Mouse (Mus musculus) hindlimb bud, embryonic 11.5 days (tissue): ENCODE results near the gene Gm17660.
"Not testable (repeated sequence)": the region's sequence is repeated elsewhere in the genome, so short reads cannot be mapped to it uniquely, and the experiment has no call there.

Source experiments
- DNase-seq: peaks from one replicate; pipeline ENCODE4 v3.0.0-alpha.2; 2012; ENCODE audit warnings: low read depth, low spot score; ENCODE audit errors: extremely low spot score

Gm17660 gene

DNA sequence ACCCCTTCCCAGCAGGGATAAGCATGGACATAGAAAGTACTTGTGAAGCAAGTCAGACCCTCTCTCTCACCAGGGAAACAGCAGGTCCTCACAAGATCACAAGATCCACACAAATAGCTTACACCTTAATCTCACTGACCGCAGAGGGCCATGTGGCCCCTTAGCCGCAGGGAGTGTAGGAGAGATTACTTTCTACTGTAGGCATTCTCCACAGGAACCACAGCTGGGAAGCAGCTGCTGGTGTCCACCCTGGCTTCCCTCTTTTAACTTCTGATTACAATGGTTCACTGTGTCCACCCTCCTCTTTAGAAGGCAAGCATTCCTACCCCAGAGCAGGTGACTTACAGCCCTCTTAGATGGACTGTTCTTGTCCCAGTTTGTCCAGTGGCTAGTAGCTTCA, 33.7 kb downstream of the Gm17660 start:
- DNase-seq = no peak

GRCm38 (mm10) chr5:104042906-104043305, 34.5 kb downstream of the Gm17660 start:
- no peak for DNase-seq

- DNase-seq = no peak
Measured at GRCm38 (mm10) chr5:104039154-104039932, 38.1 kb downstream of the Gm17660 start.

GRCm38 (mm10) chr5:104036686-104037085, 40.7 kb downstream of the Gm17660 start:
- no peak for DNase-seq

- DNase-seq = no peak
Measured at GRCm38 (mm10) chr5:104035824-104036223, 41.6 kb downstream of the Gm17660 start.

DNA sequence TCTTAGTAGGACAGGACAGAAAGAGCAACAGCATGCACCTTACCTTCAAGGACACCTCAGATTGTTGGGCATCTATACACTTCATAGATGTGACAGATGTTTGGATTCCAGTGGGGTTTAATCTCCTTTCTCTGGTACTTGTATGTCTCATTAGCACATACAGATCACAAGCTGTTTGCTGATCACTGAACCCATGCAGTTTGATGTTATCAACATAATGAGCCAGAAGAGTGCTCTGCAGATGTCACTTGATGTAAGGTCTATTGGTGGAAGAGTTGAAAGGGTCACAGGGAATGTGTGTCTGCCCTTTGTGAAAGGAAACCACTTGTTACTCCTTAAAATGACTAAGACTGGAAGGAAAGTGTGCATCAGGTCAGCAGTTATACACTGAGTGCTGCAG, 42.3 kb downstream of the Gm17660 start:
- no peak for DNase-seq

DNA sequence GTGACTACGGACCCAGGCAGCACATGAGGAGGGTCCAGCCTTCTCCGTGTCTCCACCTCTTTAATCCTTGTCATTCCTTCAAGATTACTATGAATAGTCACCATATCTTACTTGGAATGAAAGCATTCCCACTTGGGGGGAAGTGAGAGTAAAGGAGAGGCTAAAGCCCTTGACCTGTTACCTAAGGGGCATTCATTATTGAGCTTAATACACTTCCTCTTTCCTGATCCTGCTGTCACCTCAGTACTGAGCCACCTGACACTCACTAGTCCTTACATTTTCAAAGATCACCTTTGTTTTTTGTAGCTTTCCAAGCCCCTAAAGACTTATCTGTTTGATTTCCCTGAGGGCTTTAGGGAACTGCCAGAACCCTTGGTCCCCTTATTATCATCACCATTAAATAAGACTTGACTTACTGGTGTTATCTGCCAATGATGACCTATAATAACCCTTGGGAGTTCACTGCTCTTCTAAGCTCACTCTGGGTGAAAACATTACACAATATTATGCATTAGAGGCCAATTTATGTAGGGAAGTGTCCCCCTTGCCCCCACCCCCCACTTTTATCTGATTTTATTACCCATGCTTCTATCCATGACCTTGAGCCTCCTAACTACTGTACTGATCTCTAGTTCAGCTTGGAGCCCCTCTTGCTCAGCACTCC, 44.8 kb downstream of the Gm17660 start:
- DNase-seq = no peak

DNA sequence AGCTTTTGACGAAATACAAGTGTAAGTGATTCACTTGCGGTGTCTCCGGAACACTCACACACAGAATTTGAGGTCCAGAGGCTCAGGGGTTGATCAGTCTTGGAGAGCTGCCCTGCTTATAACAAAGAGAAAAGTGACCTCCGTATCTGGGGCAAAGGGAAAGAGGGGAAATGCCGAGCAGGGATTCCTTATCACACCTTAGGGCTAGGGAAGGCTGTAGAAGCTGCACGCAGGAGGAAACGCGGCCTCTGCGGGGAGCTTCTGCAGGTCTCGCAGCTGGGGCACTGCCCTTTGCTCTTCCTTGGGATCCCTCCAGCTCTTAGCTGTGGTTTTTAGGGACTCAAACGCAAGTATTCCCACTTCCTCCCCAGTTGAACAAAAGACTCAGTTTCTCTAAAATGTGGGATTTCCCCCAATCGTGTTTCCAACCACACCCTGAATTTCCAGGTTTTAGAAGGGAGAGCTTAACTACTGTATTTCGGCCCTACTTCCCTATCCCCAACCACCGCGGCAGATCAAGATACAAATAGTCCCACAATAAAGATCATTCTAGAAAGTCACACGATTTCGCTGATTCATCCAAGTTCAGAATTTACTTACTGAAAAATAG, 52.1 kb downstream of the Gm17660 start:
- DNase-seq = no peak

GRCm38 (mm10) chr5:104024762-104025161, 52.6 kb downstream of the Gm17660 start:
- DNase-seq = no peak

- DNase-seq = not testable (repeated sequence)
Measured at GRCm38 (mm10) chr5:104024193-104024592, 53.2 kb downstream of the Gm17660 start.

DNA sequence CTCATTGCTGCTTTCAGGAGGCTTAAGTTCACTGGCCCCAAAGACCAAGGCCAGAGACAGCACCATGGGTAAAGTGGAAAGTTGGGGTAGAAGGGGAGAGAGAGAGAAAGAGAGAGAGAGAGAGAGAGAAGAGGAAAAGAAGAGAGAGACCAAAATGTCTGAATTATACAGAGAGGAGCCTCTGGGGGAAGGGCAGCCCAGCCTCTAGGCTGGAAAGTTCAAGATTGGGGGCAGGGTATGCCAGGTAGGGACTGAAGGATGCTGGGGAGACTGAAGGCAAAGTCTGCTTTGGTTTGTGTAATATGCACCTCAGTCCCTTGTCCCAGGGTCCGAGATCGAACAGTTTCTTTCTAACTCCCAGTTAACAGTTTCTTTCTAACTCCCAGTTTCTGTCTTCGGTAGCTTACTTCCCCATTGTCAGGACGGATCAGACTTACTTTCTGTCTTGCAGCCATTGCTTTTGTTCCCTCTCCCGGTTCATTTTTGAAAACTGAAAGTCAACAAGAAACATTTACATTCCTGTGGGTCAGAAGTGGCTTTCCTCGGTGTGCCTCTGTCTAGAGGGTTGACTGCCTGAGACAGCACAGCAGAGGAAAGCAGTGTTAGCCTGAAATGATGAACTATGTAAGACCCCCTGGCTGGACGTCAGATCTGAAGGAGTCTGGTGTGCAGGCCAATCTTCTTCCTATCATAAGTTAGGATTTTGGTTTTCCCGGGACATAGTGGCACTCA, 54.0 kb downstream of the Gm17660 start:
- DNase-seq = no peak

DNA sequence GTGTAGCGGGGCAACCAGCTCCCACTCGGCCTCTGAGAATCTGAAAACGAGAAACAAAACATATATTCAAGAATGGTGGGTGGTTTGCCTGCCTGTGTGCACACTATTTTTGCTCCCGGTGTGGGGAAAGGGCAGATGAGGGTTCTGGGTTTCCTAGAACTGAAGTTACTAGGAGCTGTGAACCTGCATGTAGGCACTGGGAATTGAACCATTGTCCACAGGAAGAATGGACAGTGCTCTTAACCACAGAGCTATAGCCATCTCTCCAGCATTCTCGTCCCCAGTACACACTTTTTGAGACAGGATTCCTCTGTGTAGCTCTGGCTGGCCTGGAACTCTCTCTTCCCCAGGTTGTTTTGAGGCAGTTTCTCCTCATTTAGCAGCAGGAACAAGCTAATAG, 54.9 kb downstream of the Gm17660 start:
- DNase-seq = no peak

DNA sequence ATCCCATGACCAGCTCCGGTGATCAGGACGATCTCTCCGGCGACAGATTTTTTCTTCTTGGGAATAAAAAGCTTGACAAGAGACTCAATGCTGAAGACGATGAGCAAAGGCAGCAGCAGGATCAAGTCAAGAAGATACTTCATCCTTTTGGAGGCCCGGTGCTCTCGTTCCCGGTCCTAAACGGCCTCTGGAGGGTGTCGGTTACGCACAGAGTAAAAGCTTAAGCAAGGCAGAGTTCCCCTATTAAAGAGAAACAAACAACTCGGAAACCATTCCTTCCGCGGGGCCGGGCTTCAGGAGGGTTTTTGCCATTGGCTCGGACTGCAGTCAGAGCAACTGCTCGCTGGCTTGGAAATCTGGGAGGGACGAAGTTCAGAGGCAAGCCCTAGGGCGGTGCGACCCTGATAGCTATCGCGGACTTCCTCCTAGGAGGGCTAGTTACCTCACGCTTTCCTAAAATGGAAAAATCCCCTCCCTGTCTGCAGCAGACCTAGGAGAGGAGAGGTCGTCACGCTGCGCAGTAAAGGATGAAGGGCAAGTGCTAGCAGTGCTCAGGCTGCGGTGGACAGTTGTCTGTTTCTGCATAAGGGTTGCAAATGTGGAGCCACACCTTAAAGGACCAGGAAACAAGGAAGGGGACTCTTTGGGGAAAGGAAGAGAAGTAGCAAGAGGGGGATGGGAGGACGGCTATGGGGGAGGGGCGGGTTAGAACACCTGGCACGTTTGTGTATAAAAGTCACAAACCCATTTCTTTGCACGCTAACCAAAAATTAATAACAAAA, 55.6 kb downstream of the Gm17660 start, which contains the start of gene Hsd17b11:
Gene Hsd17b11, minus strand, starts transcription at position 323 of the 782 bp plus-strand sequence.
- DNase-seq = no peak
